Mouse (Mus musculus): ENCODE results near the gene Cdc42ep2. TPM values are rescaled to one million over a fixed set of nuclear protein-coding genes. Genes with fewer than 3 reads are reported as not detected.
A peak's percentile ranks its signal among the peaks of the same experiment; 100 is the strongest.

The Cdc42ep2 gene
- polyA plus RNA-seq, 1 experiment from 2014 or later = 16.9 TPM

GRCm38 (mm10) chr19:5907275-5907674 lies 17.3 kb downstream of the Cdc42ep2 start:
- Histone ChIP-seq H3K4me1 (replicated peaks; ENCODE audit: control insufficient read depth, insufficient read depth, low read length) (peaks cover 23% of the 10 kb centered on the region), H3K9me3 (ENCODE audit: control insufficient read depth, low read length) (no peaks in the 10 kb centered on the region), H3K4me2 (replicated peaks) (no peak overlapping the region), H3K4me3 (replicated peaks; ENCODE audit: low read length) (no peak overlapping the region), H3K36me3 (replicated peaks; ENCODE audit: control insufficient read depth, insufficient read depth) (peaks cover 52% of the 10 kb centered on the region), H3K27ac (no peak overlapping the region), H3K9ac (no peak overlapping the region), H3K27me3 (ENCODE audit: control insufficient read depth, insufficient read depth, low read length) (no peaks in the 10 kb centered on the region)
- 98% methylated on average over 3 of the region's 3 CpGs for WGBS
- no peak for DNase-seq (ENCODE audit: low spot score)
- ATAC-seq (ENCODE audit: low FRiP score) = no peak

- DNase-seq (ENCODE audit: low spot score) (peak; percentile 98), ATAC-seq (ENCODE audit: low FRiP score) (peak; percentile 98)
- H3K9me3 ChIP-seq (ENCODE audit: control insufficient read depth, low read length) = no peaks in the 10 kb centered on the region
- 3% methylated on average over 36 of the region's 36 CpGs for WGBS
- H3K27ac ChIP-seq = peak within 1 kb of the TSS; percentile 81
- peak within 1 kb of the TSS; percentile 84 for H3K4me2 ChIP-seq (replicated peaks)
- H3K27me3 ChIP-seq (ENCODE audit: control insufficient read depth, insufficient read depth, low read length) = no peaks in the 10 kb centered on the region
- H3K36me3 ChIP-seq (replicated peaks; ENCODE audit: control insufficient read depth, insufficient read depth) = peaks cover 53% of the 10 kb centered on the region
- peaks cover 27% of the 10 kb centered on the region for H3K4me1 ChIP-seq (replicated peaks; ENCODE audit: control insufficient read depth, insufficient read depth, low read length)
- H3K9ac ChIP-seq = peak within 1 kb of the TSS; percentile 91
- peak within 1 kb of the TSS; percentile 71 for H3K4me3 ChIP-seq (replicated peaks; ENCODE audit: low read length)
Observed at GRCm38 (mm10) chr19:5894002-5894678, 30.5 kb downstream of the Cdc42ep2 start, which contains the start of gene Tigd3. Tigd3 (minus strand) TSS chr19:5894149.

GRCm38 (mm10) chr19:5893282-5894001 lies 31.2 kb downstream of the Cdc42ep2 start:
- DNase-seq (ENCODE audit: low spot score) (no peak), ATAC-seq (ENCODE audit: low FRiP score) (peak; percentile 25; the same call in 1 of the 2 replicates)
- peak overlapping the region; percentile 84 for H3K4me2 ChIP-seq (replicated peaks)
- peak overlapping the region; percentile 91 for H3K9ac ChIP-seq
- H3K27ac ChIP-seq = peak overlapping the region; percentile 81
- H3K4me3 ChIP-seq (replicated peaks; ENCODE audit: low read length) = peak overlapping the region; percentile 71
- 5% methylated on average over 31 of the region's 31 CpGs for WGBS
- H3K4me1 ChIP-seq (replicated peaks; ENCODE audit: control insufficient read depth, insufficient read depth, low read length) = peaks cover 31% of the 10 kb centered on the region
- no peaks in the 10 kb centered on the region for H3K9me3 ChIP-seq (ENCODE audit: control insufficient read depth, low read length)
- H3K36me3 ChIP-seq (replicated peaks; ENCODE audit: control insufficient read depth, insufficient read depth) = peaks cover 48% of the 10 kb centered on the region
- H3K27me3 ChIP-seq (ENCODE audit: control insufficient read depth, insufficient read depth, low read length) = no peaks in the 10 kb centered on the region

- ATAC-seq (ENCODE audit: low FRiP score) (no peak), DNase-seq (ENCODE audit: low spot score) (no peak)
- peak overlapping the region; percentile 71 for H3K4me3 ChIP-seq (replicated peaks; ENCODE audit: low read length)
- peak overlapping the region; percentile 91 for H3K9ac ChIP-seq
- H3K36me3 ChIP-seq (replicated peaks; ENCODE audit: control insufficient read depth, insufficient read depth) = peaks cover 44% of the 10 kb centered on the region
- peak overlapping the region; percentile 84 for H3K4me2 ChIP-seq (replicated peaks)
- peaks cover 31% of the 10 kb centered on the region for H3K4me1 ChIP-seq (replicated peaks; ENCODE audit: control insufficient read depth, insufficient read depth, low read length)
- no peaks in the 10 kb centered on the region for H3K9me3 ChIP-seq (ENCODE audit: control insufficient read depth, low read length)
- no peaks in the 10 kb centered on the region for H3K27me3 ChIP-seq (ENCODE audit: control insufficient read depth, insufficient read depth, low read length)
- 94% methylated on average over 13 of the region's 13 CpGs for WGBS
- 0 out of 2 replicates have a peak overlapping the region, but pooled peaks have one; percentile 6 for H3K27ac ChIP-seq
Observed at GRCm38 (mm10) chr19:5892735-5893134, 31.9 kb downstream of the Cdc42ep2 start.

GRCm38 (mm10) chr19:5892262-5892661 lies 32.4 kb downstream of the Cdc42ep2 start:
- Histone ChIP-seq H3K9me3 (ENCODE audit: control insufficient read depth, low read length) (no peaks in the 10 kb centered on the region), H3K36me3 (replicated peaks; ENCODE audit: control insufficient read depth, insufficient read depth) (peaks cover 39% of the 10 kb centered on the region), H3K4me2 (replicated peaks) (peak overlapping the region; percentile 84; the same call in 1 of the 2 replicates), H3K9ac (no peak overlapping the region), H3K4me3 (replicated peaks; ENCODE audit: low read length) (no peak overlapping the region), H3K27ac (no peak overlapping the region), H3K27me3 (ENCODE audit: control insufficient read depth, insufficient read depth, low read length) (no peaks in the 10 kb centered on the region), H3K4me1 (replicated peaks; ENCODE audit: control insufficient read depth, insufficient read depth, low read length) (peaks cover 31% of the 10 kb centered on the region)
- 92% methylated on average over 7 of the region's 7 CpGs for WGBS
- ATAC-seq (ENCODE audit: low FRiP score) = no peak
- DNase-seq (ENCODE audit: low spot score) = no peak

GRCm38 (mm10) chr19:5891521-5892258 lies 32.9 kb downstream of the Cdc42ep2 start:
- Histone ChIP-seq H3K4me1 (replicated peaks; ENCODE audit: control insufficient read depth, insufficient read depth, low read length) (peaks cover 31% of the 10 kb centered on the region), H3K4me3 (replicated peaks; ENCODE audit: low read length) (no peak overlapping the region), H3K36me3 (replicated peaks; ENCODE audit: control insufficient read depth, insufficient read depth) (peaks cover 34% of the 10 kb centered on the region), H3K9me3 (ENCODE audit: control insufficient read depth, low read length) (no peaks in the 10 kb centered on the region), H3K27me3 (ENCODE audit: control insufficient read depth, insufficient read depth, low read length) (no peaks in the 10 kb centered on the region), H3K27ac (no peak overlapping the region), H3K9ac (no peak overlapping the region), H3K4me2 (replicated peaks) (0 out of 2 replicates have a peak overlapping the region, but pooled peaks have one; percentile 84)
- no peak for ATAC-seq (ENCODE audit: low FRiP score)
- no peak for DNase-seq (ENCODE audit: low spot score)
- 96% methylated on average over 12 of the region's 12 CpGs for WGBS

- Histone ChIP-seq H3K4me2 (replicated peaks) (no peak overlapping the region), H3K9ac (no peak overlapping the region), H3K36me3 (replicated peaks; ENCODE audit: control insufficient read depth, insufficient read depth) (peaks cover 18% of the 10 kb centered on the region), H3K27ac (no peak overlapping the region), H3K9me3 (ENCODE audit: control insufficient read depth, low read length) (no peaks in the 10 kb centered on the region), H3K4me1 (replicated peaks; ENCODE audit: control insufficient read depth, insufficient read depth, low read length) (peaks cover 31% of the 10 kb centered on the region), H3K4me3 (replicated peaks; ENCODE audit: low read length) (no peak overlapping the region), H3K27me3 (ENCODE audit: control insufficient read depth, insufficient read depth, low read length) (no peaks in the 10 kb centered on the region)
- no peak for DNase-seq (ENCODE audit: low spot score)
- ATAC-seq (ENCODE audit: low FRiP score) = no peak
- WGBS = 70% methylated on average over 4 of the region's 4 CpGs
Observed at GRCm38 (mm10) chr19:5889211-5889610, 35.4 kb downstream of the Cdc42ep2 start.

GRCm38 (mm10) chr19:5887234-5887815 lies 37.3 kb downstream of the Cdc42ep2 start:
- WGBS = 92% methylated on average over 3 of the region's 3 CpGs
- Histone ChIP-seq H3K4me1 (replicated peaks; ENCODE audit: control insufficient read depth, insufficient read depth, low read length) (peaks cover 20% of the 10 kb centered on the region), H3K9me3 (ENCODE audit: control insufficient read depth, low read length) (no peaks in the 10 kb centered on the region), H3K27me3 (ENCODE audit: control insufficient read depth, insufficient read depth, low read length) (no peaks in the 10 kb centered on the region), H3K27ac (no peak overlapping the region), H3K4me3 (replicated peaks; ENCODE audit: low read length) (no peak overlapping the region), H3K4me2 (replicated peaks) (no peak overlapping the region), H3K9ac (no peak overlapping the region), H3K36me3 (replicated peaks; ENCODE audit: control insufficient read depth, insufficient read depth) (peaks cover 13% of the 10 kb centered on the region)
- DNase-seq (ENCODE audit: low spot score) (no peak), ATAC-seq (ENCODE audit: low FRiP score) (no peak)

All from hindbrain, embryonic 14.5 days (tissue).